Mouse (Mus musculus) cerebellum, adult 2 months (tissue): ENCODE results near the gene Psip1. TPM values are rescaled to one million over a fixed set of nuclear protein-coding genes. Genes with fewer than 3 reads are reported as not detected.

Experiments used
- DNase-seq, 2 experiments: peaks; one replicate each; pipeline ENCODE4 v3.0.0; 2021
- H3K27ac ChIP-seq: fragments of 200-500 bp; 2 replicates; pipeline ENCODE4 v1.5.1; 2012; ENCODE audit warnings: low read length, control low read depth, inconsistent platforms; ENCODE audit not compliant: insufficient read depth
- H3K27me3 ChIP-seq: fragments of 200-500 bp; 2 replicates; pipeline ENCODE4 v1.6.1; 2012; ENCODE audit warnings: inconsistent platforms, mild to moderate bottlenecking, low read length, moderate library complexity; ENCODE audit not compliant: control insufficient read depth, insufficient read depth
- H3K4me1 ChIP-seq: fragments of 200-500 bp; 2 replicates; pipeline ENCODE4 v1.6.1; 2011; ENCODE audit warnings: low read length; ENCODE audit not compliant: control insufficient read depth, insufficient read depth
- H3K4me3 ChIP-seq: fragments of 200-500 bp; replicated peaks from 2 replicates; pipeline ENCODE3; 2011; ENCODE audit warnings: mild to moderate bottlenecking, low read depth, low read length, control low read depth; ENCODE audit not compliant: insufficient read depth
- CTCF ChIP-seq: fragments of 200-500 bp; IDR thresholded peaks from 2 replicates; pipeline ENCODE4 v1.5.1; 2011; ENCODE audit warnings: low read depth, mild to moderate bottlenecking, control low read depth, low read length, moderate library complexity, borderline replicate concordance; ENCODE audit not compliant: insufficient read depth
- POLR2A ChIP-seq: fragments of 200-500 bp; IDR thresholded peaks from 2 replicates; pipeline ENCODE4 v1.6.1; 2011; ENCODE audit warnings: low read length, control low read depth, borderline replicate concordance; ENCODE audit not compliant: insufficient read depth
- WGBS: fragments of 180-500 bp; shearing (Covaris S2); methylation state at CpG from one replicate; pipeline ENCODE4 v1.1.7; 2018; 5-methylcytosine and 5-hydroxymethylcytosine counted together
- polyA plus RNA-seq: library from polyadenylated mRNA; depleted of rRNA; stranded (reverse); fragments of >200 nt; gene quantifications from 2 replicates; pipeline ENCODE4 v1.2.3, GENCODE M21; 2012

Psip1 gene
- polyA plus RNA-seq, 1 experiment = 191 TPM

- Histone ChIP-seq H3K27me3 (no peaks in the 10 kb centered on the region), H3K27ac (no peak overlapping the region), H3K4me3 (no peak overlapping the region), H3K4me1 (no peaks in the 10 kb centered on the region)
- WGBS = 91% methylated on average over 4 of the region's 4 CpGs
- DNase-seq = no peak
- TF ChIP-seq POLR2A = no peak
- no peak for TF ChIP-seq CTCF
Measured at GRCm38 (mm10) chr4:83450785-83451184, 35.5 kb downstream of the Psip1 start.

GRCm38 (mm10) chr4:83441050-83441449 lies 45.2 kb downstream of the Psip1 start:
- H3K27me3 ChIP-seq = no peaks in the 10 kb centered on the region
- no peak overlapping the region for H3K4me3 ChIP-seq
- no peak for DNase-seq
- WGBS = 81% methylated on average over 4 of the region's 4 CpGs
- TF ChIP-seq CTCF (no peak), POLR2A (no peak)
- H3K4me1 ChIP-seq = peaks cover 7% of the 10 kb centered on the region
- H3K27ac ChIP-seq = no peak overlapping the region

GRCm38 (mm10) chr4:83439045-83439444 lies 47.2 kb downstream of the Psip1 start:
- Histone ChIP-seq H3K27me3 (no peaks in the 10 kb centered on the region), H3K27ac (no peak overlapping the region; the same call in 1 of the 2 replicates), H3K4me3 (no peak overlapping the region), H3K4me1 (peaks cover 7% of the 10 kb centered on the region)
- TF ChIP-seq POLR2A (no peak), CTCF (no peak)
- DNase-seq = no peak
- WGBS = 28% methylated on average over 5 of the region's 5 CpGs

- no peak for DNase-seq
- peaks cover 7% of the 10 kb centered on the region for H3K4me1 ChIP-seq
- H3K27ac ChIP-seq = no peak overlapping the region
- H3K27me3 ChIP-seq = no peaks in the 10 kb centered on the region
- TF ChIP-seq POLR2A = no peak
- no peak for TF ChIP-seq CTCF
- no peak overlapping the region for H3K4me3 ChIP-seq
Measured at GRCm38 (mm10) chr4:83438116-83438515, 48.1 kb downstream of the Psip1 start.

GRCm38 (mm10) chr4:83436375-83436774 lies 49.9 kb downstream of the Psip1 start:
- H3K4me1 ChIP-seq = peaks cover 7% of the 10 kb centered on the region
- H3K27me3 ChIP-seq = no peaks in the 10 kb centered on the region
- DNase-seq = no peak
- no peak overlapping the region for H3K27ac ChIP-seq
- TF ChIP-seq CTCF (no peak), POLR2A (no peak)
- WGBS = 94% methylated on average over 8 of the region's 8 CpGs
- H3K4me3 ChIP-seq = no peak overlapping the region

- 93% methylated on average over 6 of the region's 6 CpGs for WGBS
- Histone ChIP-seq H3K27ac (no peak overlapping the region), H3K4me1 (no peaks in the 10 kb centered on the region; the same call in none of the 2 replicates), H3K4me3 (no peak overlapping the region), H3K27me3 (no peaks in the 10 kb centered on the region)
- DNase-seq = no peak
- TF ChIP-seq CTCF = no peak
- no peak for TF ChIP-seq POLR2A
Measured at GRCm38 (mm10) chr4:83432901-83433300, 53.4 kb downstream of the Psip1 start.

GRCm38 (mm10) chr4:83431950-83432349 lies 54.3 kb downstream of the Psip1 start:
- no peak for TF ChIP-seq CTCF
- no peak for TF ChIP-seq POLR2A
- WGBS = 35% methylated on average over 7 of the region's 7 CpGs
- H3K27me3 ChIP-seq = no peaks in the 10 kb centered on the region
- no peaks in the 10 kb centered on the region; the same call in none of the 2 replicates for H3K4me1 ChIP-seq
- H3K27ac ChIP-seq = no peak overlapping the region
- H3K4me3 ChIP-seq = no peak overlapping the region
- no peak for DNase-seq

- Histone ChIP-seq H3K27ac (no peak overlapping the region), H3K4me1 (peaks cover 1% of the 10 kb centered on the region; the same call in 1 of the 2 replicates), H3K27me3 (no peaks in the 10 kb centered on the region), H3K4me3 (no peak overlapping the region)
- DNase-seq = no peak
- TF ChIP-seq POLR2A (no peak), CTCF (0 out of 2 replicates have a peak, but pooled peaks have one; percentile 9)
- 87% methylated on average over 4 of the region's 4 CpGs for WGBS
Measured at GRCm38 (mm10) chr4:83428845-83429244, 57.4 kb downstream of the Psip1 start.

GRCm38 (mm10) chr4:83427696-83428095 lies 58.6 kb downstream of the Psip1 start:
- H3K4me1 ChIP-seq = peaks cover 12% of the 10 kb centered on the region; the same call in 1 of the 2 replicates
- no peak overlapping the region for H3K27ac ChIP-seq
- no peak overlapping the region for H3K4me3 ChIP-seq
- DNase-seq = no peak
- 97% methylated on average over 8 of the region's 8 CpGs for WGBS
- H3K27me3 ChIP-seq = no peaks in the 10 kb centered on the region
- TF ChIP-seq CTCF (no peak), POLR2A (no peak)
